8 mouse cellular contexts compared by ENCODE assay signal in genomic region chr9:47530922-47531850, GRCm38 (mm10). TPM values are rescaled to one million over a fixed set of nuclear protein-coding genes. Genes with fewer than 3 reads are reported as not detected.
A peak's percentile ranks its signal among the peaks of the same experiment; 100 is the strongest.
DNase-seq lines count a peak whose midpoint lies in the region; ATAC-seq and TF ChIP-seq lines count a peak whose summit lies in the region.

No protein-coding gene starts in this region.

- H3K27ac ChIP-seq in cerebellum, adult 2 months (ENCODE audit: insufficient read depth, low read length): peak overlapping the region; percentile 87
- peak overlapping the region; percentile 96 for H3K27ac ChIP-seq in hindbrain, embryonic 10.5 days
- peak overlapping the region; percentile 71 for H3K27ac ChIP-seq in lung, postnatal 0 days (ENCODE audit: low read length)

- WGBS in cerebellum, adult 2 months: under 1% methylated on average over 102 of the region's 110 CpGs
- whole genome bisulfite sequencing in hindbrain, embryonic 10.5 days: under 1% methylated on average over 110 of the region's 110 CpGs
- WGBS in lung, postnatal 0 days: under 1% methylated on average over 86 of the region's 110 CpGs

- peak overlapping the region; percentile 62 for H3K9ac ChIP-seq in lung, postnatal 0 days (replicated peaks; ENCODE audit: low read depth)

- no peak for TF ChIP-seq POLR2A in cerebellum, adult 2 months (IDR thresholded peaks at IDR 0.05; ENCODE audit: borderline replicate concordance, insufficient read depth, low read length)

- H3K4me1 ChIP-seq in cerebellum, adult 2 months (ENCODE audit: control insufficient read depth, insufficient read depth, low read length): peaks cover 5% of the 10 kb centered on the region; the same call in 1 of the 2 replicates
- H3K4me1 ChIP-seq in hindbrain, embryonic 10.5 days (replicated peaks): peaks cover 47% of the 10 kb centered on the region
- H3K4me1 ChIP-seq in lung, postnatal 0 days (ENCODE audit: insufficient read depth, low read depth, low read length): no peaks in the 10 kb centered on the region; the same call in 1 of the 2 replicates

- 0 out of 2 replicates have a peak, but pooled peaks cover 6% of the 10 kb centered on the region for H3K36me3 ChIP-seq in hindbrain, embryonic 10.5 days
- no peaks in the 10 kb centered on the region for H3K36me3 ChIP-seq in lung, postnatal 0 days (ENCODE audit: insufficient read depth, low read length)

- H3K4me2 ChIP-seq in lung, postnatal 0 days (replicated peaks; ENCODE audit: low read depth, low read length): peak overlapping the region; percentile 87

- H3K9me3 ChIP-seq in hindbrain, embryonic 10.5 days: no peaks in the 10 kb centered on the region
- H3K9me3 ChIP-seq in lung, postnatal 0 days (ENCODE audit: low read length): no peaks in the 10 kb centered on the region

- peak overlapping the region; percentile 97 for H3K4me3 ChIP-seq in cerebellum, adult 2 months (replicated peaks; ENCODE audit: insufficient read depth, low read depth, low read length)
- peak overlapping the region; percentile 93 for H3K4me3 ChIP-seq in hindbrain, embryonic 10.5 days
- peak overlapping the region; percentile 73 for H3K4me3 ChIP-seq in lung, postnatal 0 days (ENCODE audit: low read depth, low read length)

- peak; percentile 6 for ATAC-seq in lung, postnatal 0 days

- no peaks in the 10 kb centered on the region for H3K27me3 ChIP-seq in cerebellum, adult 2 months (ENCODE audit: control insufficient read depth, insufficient read depth, low read length)
- peaks cover 5% of the 10 kb centered on the region; the same call in 1 of the 2 replicates for H3K27me3 ChIP-seq in hindbrain, embryonic 10.5 days (ENCODE audit: insufficient read depth, poor library complexity, severe bottlenecking)
- peaks cover 5% of the 10 kb centered on the region; the same call in 1 of the 2 replicates for H3K27me3 ChIP-seq in lung, postnatal 0 days (replicated peaks; ENCODE audit: insufficient read depth, low read length)

- peak; percentile 28; the same call in 1 of the 2 replicates for TF ChIP-seq CTCF in cerebellum, adult 2 months (IDR thresholded peaks at IDR 0.05; ENCODE audit: borderline replicate concordance, insufficient read depth, low read depth, low read length)
- TF ChIP-seq CTCF in lung, postnatal 0 days (IDR thresholded peaks at IDR 0.05): peak; percentile 61

- DNase-seq in MN1 (ENCODE audit: low spot score): peak; percentile 71
- DNase-seq in cerebellum, adult 2 months: peak; percentile 85 to 87
- peak; percentile 50 to 68 for DNase-seq in frontal cortex, postnatal 10 days (ENCODE audit: low spot score in 2 of 2)
- DNase-seq in hindbrain, embryonic 10.5 days (ENCODE audit: low spot score): peak; percentile 77
- DNase-seq in layer of hippocampus, postnatal 25 days (ENCODE audit: extremely low spot score in 1 of 2, low spot score in 1 of 2): peak; percentile 55 to 65
- DNase-seq in lung, postnatal 0 days (ENCODE audit: low spot score): peak; percentile 69
- peak; percentile 83 for DNase-seq in retina, postnatal 1 day
- peak; percentile 52 for DNase-seq in yolk sac, embryonic 10.5 days (ENCODE audit: low spot score)

- TF ChIP-seq EP300 in lung, postnatal 0 days (IDR thresholded peaks at IDR 0.05): no peak

RNA-seq across cellular contexts. Expression of gene Cadm1, which starts 1.2 kb away (rescaled TPM):
- 55.9 and 66.7 TPM in 2 replicates for polyA plus RNA-seq in cerebellum, adult 2 months (2012; rRNA removed)
- polyA plus RNA-seq in hindbrain, embryonic 10.5 days (2016; fragmentation: Nextera tagmentation; extraction: Ambion mirVana): 111 and 168 TPM in 2 replicates
- total RNA-seq in layer of hippocampus, postnatal 25 days (2021): 100 to 1,000 TPM; 234 to 235 TPM
- 84.9 and 89.2 TPM in 2 replicates for polyA plus RNA-seq in lung, postnatal 0 days (2015; fragmentation: Nextera tagmentation; extraction: Ambion mirVana)

Comparison
In these comparisons a context has a peak if more than half of its experiments do, and no peak if none do; other contexts are left out.
1. Peak in every context shown above with its lines: DNase-seq, ATAC-seq, H3K4me3 ChIP-seq and H3K27ac ChIP-seq.